Mouse (Mus musculus) kidney, embryonic 15.5 days (tissue): ENCODE data around the gene Cyp20a1. TPM values are rescaled to one million over a fixed set of nuclear protein-coding genes. Genes with fewer than 3 reads are reported as not detected.
A peak's percentile ranks its signal among the peaks of the same experiment; 100 is the strongest.

Experiments
- ATAC-seq: fragments of 200-750 bp; cut with Nextera tagmentation; replicated peaks from 2 replicates; pipeline ENCODE4 v1.8.0; 2017; ENCODE audit warnings: moderate TSS enrichment; ENCODE audit not compliant: low FRiP score
- H3K27ac ChIP-seq: fragments of 300-500 bp; sonication (generic); 2 replicates; pipeline ENCODE4 v1.5.1; 2015; ENCODE audit warnings: mild to moderate bottlenecking, inconsistent platforms
- H3K27me3 ChIP-seq: fragments of 300-500 bp; sonication (generic); 2 replicates; pipeline ENCODE4 v1.6.1; 2015; ENCODE audit warnings: inconsistent platforms
- H3K36me3 ChIP-seq: fragments of 300-500 bp; sonication (generic); 2 replicates; pipeline ENCODE4 v1.6.1; 2015; ENCODE audit warnings: inconsistent platforms
- H3K4me1 ChIP-seq: fragments of 300-500 bp; sonication (generic); 2 replicates; pipeline ENCODE4 v1.6.1; 2015; ENCODE audit warnings: inconsistent platforms
- H3K4me2 ChIP-seq: fragments of 300-500 bp; sonication (generic); 2 replicates; pipeline ENCODE4 v1.6.1; 2015; ENCODE audit warnings: moderate library complexity, mild to moderate bottlenecking, inconsistent platforms
- H3K4me3 ChIP-seq: fragments of 300-500 bp; sonication (generic); replicated peaks from 2 replicates; pipeline ENCODE4 v1.5.1; 2015; ENCODE audit warnings: mild to moderate bottlenecking, inconsistent platforms
- H3K9ac ChIP-seq: fragments of 300-500 bp; sonication (generic); 2 replicates; pipeline ENCODE4 v1.6.1; 2015; ENCODE audit warnings: mild to moderate bottlenecking, inconsistent platforms
- H3K9me3 ChIP-seq: fragments of 300-500 bp; sonication (generic); replicated peaks from 2 replicates; pipeline ENCODE4 v1.6.1; 2016; ENCODE audit warnings: inconsistent platforms
- WGBS: fragments of 180-500 bp; shearing (Covaris S2); methylation state at CpG from one replicate; pipeline ENCODE4 v1.1.7; 2015; ENCODE audit warnings: mixed read lengths; 5-methylcytosine and 5-hydroxymethylcytosine counted together
- polyA plus RNA-seq: library from polyadenylated mRNA; unstranded; fragments of >200 nt; fragmentation: Nextera tagmentation; extraction: Ambion mirVana; gene quantifications from 2 replicates; pipeline ENCODE4 v1.2.1, GENCODE M21; 2015

The Cyp20a1 gene
- polyA plus RNA-seq, 1 experiment from 2014 or later: 36.3 TPM

DNA sequence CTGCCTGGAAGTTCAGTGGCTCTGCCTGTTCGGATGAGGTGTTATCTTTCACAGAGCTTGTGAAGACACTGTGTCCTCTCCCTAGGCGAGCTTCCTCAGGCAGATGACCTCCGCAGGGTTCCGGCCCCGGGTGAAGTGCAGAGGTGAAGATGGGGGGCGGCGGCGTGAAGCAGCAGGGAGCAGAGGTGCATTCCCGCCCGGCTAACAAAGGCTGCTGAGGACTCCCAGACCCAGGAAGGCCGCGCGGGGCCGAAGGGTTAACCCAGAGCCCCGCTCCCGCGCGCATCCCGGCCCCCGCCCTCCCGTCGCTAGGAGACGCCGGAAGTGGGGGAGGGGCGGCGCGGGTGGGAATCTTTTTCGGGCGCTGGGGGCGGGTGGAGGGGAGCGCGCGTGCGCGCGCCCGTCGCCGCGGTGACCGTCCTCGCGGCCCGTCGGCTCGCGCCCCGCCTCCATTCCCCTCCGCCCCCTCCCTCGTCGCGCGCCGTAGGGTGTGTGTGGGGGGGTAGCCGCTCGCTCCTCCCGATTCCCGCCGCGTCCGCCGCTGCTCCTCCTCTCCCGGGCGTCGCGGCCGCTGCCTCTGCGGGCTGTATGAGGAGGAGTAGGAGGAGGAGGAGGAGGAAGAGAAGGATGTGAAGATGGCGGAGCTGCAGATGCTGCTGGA, 66.2 kb downstream of the Cyp20a1 start, which contains the start of gene Abi2:
Gene Abi2 (plus strand): TSS at position 452 of the 661 bp plus-strand sequence.
- peak; percentile 95 for ATAC-seq
- H3K27me3 ChIP-seq: no peaks in the 10 kb centered on the region

DNA sequence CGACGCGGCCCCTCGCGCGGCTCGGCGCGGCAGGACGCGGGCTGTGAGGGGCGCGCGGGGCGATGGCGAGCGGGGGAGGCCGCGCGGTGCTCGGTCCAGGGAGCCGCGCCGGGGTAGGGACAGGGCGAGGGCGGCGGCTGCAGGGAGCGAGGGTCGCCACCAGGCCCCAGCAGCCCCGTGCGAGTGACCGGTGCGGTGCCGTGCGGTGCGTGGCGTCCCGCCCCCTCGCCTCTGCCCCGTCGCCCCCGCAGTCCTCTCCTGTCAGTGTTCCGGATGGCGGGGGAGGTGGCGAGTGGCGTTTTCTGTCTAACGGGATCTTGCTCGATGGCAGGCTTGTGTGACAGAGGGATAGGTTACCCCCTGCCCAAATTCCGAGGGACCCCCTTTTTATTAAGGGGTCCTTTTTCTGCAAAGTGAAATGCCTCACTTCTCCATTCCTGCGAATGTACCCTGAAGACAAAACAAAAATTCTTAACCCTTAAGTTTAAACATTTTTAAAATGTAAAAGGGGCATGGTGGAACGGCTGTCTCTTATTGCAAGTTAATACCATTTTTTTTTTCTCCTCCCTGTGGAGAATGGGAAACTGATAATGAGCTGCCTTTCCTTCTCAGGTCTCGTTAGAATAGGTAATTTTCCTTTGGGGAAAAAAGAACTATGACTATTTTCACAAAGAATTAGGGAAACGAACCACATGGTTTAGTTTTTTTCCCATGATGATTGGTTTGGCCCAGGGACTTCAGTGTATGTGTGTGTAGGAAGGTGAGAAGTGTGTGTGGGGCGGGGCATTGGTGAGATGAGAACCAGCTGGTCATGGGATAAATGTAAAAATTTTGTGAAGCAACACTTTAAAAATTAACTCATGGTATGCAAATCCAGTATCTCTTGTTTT, 67.0 kb downstream of the Cyp20a1 start:
- Histone ChIP-seq H3K4me1 (peaks cover 15% of the 10 kb centered on the region), H3K4me3 (peak overlapping the region; percentile 94), H3K27me3 (no peaks in the 10 kb centered on the region), H3K4me2 (peak overlapping the region; percentile 69), H3K9ac (peak overlapping the region; percentile 78), H3K36me3 (no peaks in the 10 kb centered on the region), H3K27ac (peak overlapping the region; percentile 97), H3K9me3 (no peaks in the 10 kb centered on the region)
- WGBS: 1% methylated on average over 47 of the region's 54 CpGs
- ATAC-seq: peak; percentile 85

More for the DNA sequence above, 66.2 kb downstream of the Cyp20a1 start, which contains the start of gene Abi2:
- WGBS: 0% methylated on average over 57 of the region's 69 CpGs
- Histone ChIP-seq H3K36me3 (no peaks in the 10 kb centered on the region), H3K4me2 (peak within 1 kb of the TSS; percentile 69), H3K9ac (peak within 1 kb of the TSS; percentile 78), H3K9me3 (no peaks in the 10 kb centered on the region), H3K4me1 (peaks cover 15% of the 10 kb centered on the region), H3K4me3 (peak within 1 kb of the TSS; percentile 94), H3K27ac (peak within 1 kb of the TSS; percentile 97)

GRCm38 (mm10) chr1:60416724-60417123, 73.6 kb downstream of the Cyp20a1 start:
- H3K4me2 ChIP-seq: no peak overlapping the region
- WGBS: 58% methylated on average over 3 of the region's 3 CpGs
- H3K9ac ChIP-seq: no peak overlapping the region
- no peaks in the 10 kb centered on the region for H3K9me3 ChIP-seq
- H3K27me3 ChIP-seq: no peaks in the 10 kb centered on the region
- H3K4me1 ChIP-seq: peaks cover 7% of the 10 kb centered on the region
- peaks cover 6% of the 10 kb centered on the region; the same call in 1 of the 2 replicates for H3K36me3 ChIP-seq
- no peak for ATAC-seq
- H3K27ac ChIP-seq: no peak overlapping the region
- no peak overlapping the region for H3K4me3 ChIP-seq

GRCm38 (mm10) chr1:60423882-60424281, 80.8 kb downstream of the Cyp20a1 start:
- WGBS: 95% methylated on average over 1 of the region's 1 CpGs
- Histone ChIP-seq H3K4me1 (no peaks in the 10 kb centered on the region), H3K36me3 (no peaks in the 10 kb centered on the region), H3K27ac (no peak overlapping the region), H3K4me2 (no peak overlapping the region), H3K27me3 (no peaks in the 10 kb centered on the region), H3K9me3 (no peaks in the 10 kb centered on the region), H3K9ac (no peak overlapping the region), H3K4me3 (no peak overlapping the region)
- ATAC-seq: no peak

- WGBS: 85% methylated on average over 2 of the region's 2 CpGs
- no peak overlapping the region for H3K9ac ChIP-seq
- no peak overlapping the region for H3K4me3 ChIP-seq
- no peak for ATAC-seq
- no peaks in the 10 kb centered on the region for H3K36me3 ChIP-seq
- no peaks in the 10 kb centered on the region for H3K27me3 ChIP-seq
- no peak overlapping the region for H3K27ac ChIP-seq
- no peaks in the 10 kb centered on the region for H3K9me3 ChIP-seq
- no peaks in the 10 kb centered on the region for H3K4me1 ChIP-seq
- no peak overlapping the region for H3K4me2 ChIP-seq
Measured at GRCm38 (mm10) chr1:60428341-60428740, 85.2 kb downstream of the Cyp20a1 start.

DNA sequence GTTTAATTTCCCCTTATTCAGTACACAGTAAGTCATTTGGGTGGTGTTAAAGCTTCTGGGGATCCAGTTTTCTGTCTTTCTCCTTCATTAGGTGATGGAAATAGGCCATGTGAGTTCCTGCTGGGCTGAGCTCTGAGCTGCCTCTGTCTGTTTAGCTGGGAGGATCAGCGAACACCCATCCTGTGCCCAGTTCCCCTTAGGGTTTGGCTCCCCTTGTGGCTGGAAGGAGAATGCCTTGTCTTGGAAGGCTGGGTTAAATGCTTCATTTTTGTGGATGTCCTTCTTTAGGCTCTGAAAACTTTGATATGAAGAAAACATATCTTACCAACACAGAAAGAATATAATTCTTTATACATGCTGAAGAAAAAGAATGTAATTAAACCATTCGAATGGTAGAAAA, 85.8 kb downstream of the Cyp20a1 start:
- Histone ChIP-seq H3K9ac (no peak overlapping the region), H3K4me1 (no peaks in the 10 kb centered on the region), H3K4me3 (no peak overlapping the region), H3K36me3 (no peaks in the 10 kb centered on the region), H3K27ac (no peak overlapping the region), H3K9me3 (no peaks in the 10 kb centered on the region), H3K4me2 (no peak overlapping the region), H3K27me3 (no peaks in the 10 kb centered on the region)
- ATAC-seq: no peak
- WGBS: 77% methylated on average over 2 of the region's 2 CpGs

DNA sequence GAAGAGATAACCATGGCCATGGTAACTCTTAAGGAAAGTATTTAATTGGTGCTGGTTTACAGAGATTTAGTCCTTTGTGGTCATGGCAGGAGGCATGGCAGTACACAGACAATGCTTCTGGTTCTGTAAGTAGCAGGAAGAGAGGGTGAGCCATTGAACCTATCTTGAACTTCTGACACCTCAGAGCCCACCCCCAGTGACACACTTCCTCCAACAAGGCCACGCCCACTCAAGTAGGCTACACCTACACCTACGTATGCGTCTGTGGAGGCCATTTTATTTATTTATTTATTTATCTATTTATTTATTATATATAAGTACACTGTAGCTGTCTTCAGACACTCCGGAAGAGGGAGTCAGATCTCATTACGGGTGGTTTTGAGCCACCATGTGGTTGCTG, 88.4 kb downstream of the Cyp20a1 start:
- ATAC-seq: no peak
- Histone ChIP-seq H3K9me3 (no peaks in the 10 kb centered on the region), H3K27me3 (no peaks in the 10 kb centered on the region), H3K36me3 (peaks cover 4% of the 10 kb centered on the region; the same call in 1 of the 2 replicates), H3K9ac (no peak overlapping the region), H3K27ac (no peak overlapping the region), H3K4me1 (no peaks in the 10 kb centered on the region), H3K4me3 (no peak overlapping the region), H3K4me2 (no peak overlapping the region)
- 91% methylated on average over 5 of the region's 5 CpGs for WGBS

GRCm38 (mm10) chr1:60432497-60432896, 89.4 kb downstream of the Cyp20a1 start:
- Histone ChIP-seq H3K9ac (no peak overlapping the region), H3K4me2 (no peak overlapping the region), H3K27ac (no peak overlapping the region), H3K4me3 (no peak overlapping the region), H3K4me1 (no peaks in the 10 kb centered on the region), H3K36me3 (peaks cover 9% of the 10 kb centered on the region; the same call in 1 of the 2 replicates), H3K9me3 (no peaks in the 10 kb centered on the region), H3K27me3 (no peaks in the 10 kb centered on the region)
- no peak for ATAC-seq
- 29% methylated on average over 1 of the region's 1 CpGs for WGBS

Other genes starting within 250 kb of the Cyp20a1 start
- gene Carf, start 245.1 kb upstream of the Cyp20a1 start, polyA plus RNA-seq: 6.9 and 7.6 TPM in 2 replicates
- 55.7 and 58.8 TPM in 2 replicates for gene Wdr12, start 244.7 kb upstream of the Cyp20a1 start, polyA plus RNA-seq
- gene Nbeal1, start 162.7 kb upstream of the Cyp20a1 start, polyA plus RNA-seq: 7.9 TPM in 2 replicates
- gene Abi2, start 66.3 kb downstream of the Cyp20a1 start, polyA plus RNA-seq: 37.5 and 39.6 TPM in 2 replicates
- gene Raph1, start 223.8 kb downstream of the Cyp20a1 start, polyA plus RNA-seq: 35.1 and 36.4 TPM in 2 replicates